8 mouse cellular contexts compared by ENCODE assay signal in the genomic region with DNA sequence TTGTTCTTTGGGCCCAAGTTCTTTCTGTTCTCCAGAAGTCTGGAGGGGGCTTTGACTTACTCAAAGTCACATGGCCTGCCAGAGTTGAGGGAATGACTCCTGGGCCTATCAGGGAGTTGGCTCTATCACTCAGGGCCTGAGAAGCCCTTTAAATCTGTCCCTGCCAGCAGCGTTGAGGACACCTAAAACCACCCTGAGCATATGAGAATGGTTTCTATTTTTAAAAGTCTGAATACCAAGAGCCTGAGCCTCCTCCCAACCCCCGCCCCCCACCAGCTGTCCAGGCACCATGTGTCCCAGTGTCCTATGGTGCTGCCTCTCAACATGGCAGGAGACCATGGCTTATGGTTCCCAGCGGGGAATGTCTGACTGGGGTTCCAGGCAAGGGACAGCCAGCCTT. TPM values are rescaled to one million over a fixed set of nuclear protein-coding genes. Genes with fewer than 3 reads are reported as not detected.
DNase-seq lines count a peak whose midpoint lies in the region; ATAC-seq and TF ChIP-seq lines count a peak whose summit lies in the region.

No protein-coding gene starts in this region.

- TF ChIP-seq EP300 in heart, postnatal 0 days (IDR thresholded peaks at IDR 0.05; ENCODE audit: low read depth), result no peak; the same call in 1 of the 2 replicates

- H3K9ac ChIP-seq in kidney, embryonic 15.5 days, result peak overlapping the region; percentile 80
- peak overlapping the region; percentile 86 for H3K9ac ChIP-seq in embryonic facial prominence, embryonic 13.5 days
- peak overlapping the region; percentile 78 for H3K9ac ChIP-seq in heart, postnatal 0 days (replicated peaks; ENCODE audit: low read depth, low read length)
- H3K9ac ChIP-seq in midbrain, embryonic 13.5 days (replicated peaks), result peak overlapping the region; percentile 87

- peaks cover 29% of the 10 kb centered on the region for H3K4me1 ChIP-seq in kidney, embryonic 15.5 days
- peaks cover 23% of the 10 kb centered on the region for H3K4me1 ChIP-seq in embryonic facial prominence, embryonic 13.5 days
- H3K4me1 ChIP-seq in heart, postnatal 0 days (ENCODE audit: control insufficient read depth, insufficient read depth), result peaks cover 17% of the 10 kb centered on the region
- H3K4me1 ChIP-seq in midbrain, embryonic 13.5 days (replicated peaks), result peaks cover 31% of the 10 kb centered on the region

- no peak for TF ChIP-seq CTCF in heart, postnatal 0 days (IDR thresholded peaks at IDR 0.05; ENCODE audit: low read depth)

- peak overlapping the region; percentile 78 for H3K4me3 ChIP-seq in kidney, embryonic 15.5 days (replicated peaks)
- peak overlapping the region; percentile 81 for H3K4me3 ChIP-seq in embryonic facial prominence, embryonic 13.5 days
- H3K4me3 ChIP-seq in heart, postnatal 0 days (ENCODE audit: low read depth, low read length), result peak overlapping the region; percentile 95
- H3K4me3 ChIP-seq in midbrain, embryonic 13.5 days (replicated peaks), result peak overlapping the region; percentile 75

- H3K4me2 ChIP-seq in kidney, embryonic 15.5 days, result peak overlapping the region; percentile 82
- peak overlapping the region; percentile 93 for H3K4me2 ChIP-seq in embryonic facial prominence, embryonic 13.5 days
- peak overlapping the region; percentile 76 for H3K4me2 ChIP-seq in heart, postnatal 0 days (ENCODE audit: low read depth, low read length)
- H3K4me2 ChIP-seq in midbrain, embryonic 13.5 days (replicated peaks), result peak overlapping the region; percentile 77

- peak overlapping the region; percentile 78; the same call in 1 of the 2 replicates for H3K27ac ChIP-seq in kidney, embryonic 15.5 days
- peak overlapping the region; percentile 88 for H3K27ac ChIP-seq in embryonic facial prominence, embryonic 13.5 days
- peak overlapping the region; percentile 91 for H3K27ac ChIP-seq in heart, postnatal 0 days (ENCODE audit: low read depth)
- no peak overlapping the region; the same call in 1 of the 2 replicates for H3K27ac ChIP-seq in midbrain, embryonic 13.5 days

- DNase-seq in kidney, adult 11 months, result no peak
- DNase-seq in heart, postnatal 0 days (ENCODE audit: low spot score), result peak; percentile 92
- DNase-seq in B cell, adult 2 months, result no peak
- DNase-seq in urinary bladder, adult 18-20 months (ENCODE audit: low spot score in 2 of 2), result no peak
- DNase-seq in urinary bladder, postnatal 10 days (ENCODE audit: low spot score), result no peak

- H3K36me3 ChIP-seq in kidney, embryonic 15.5 days, result peaks cover 27% of the 10 kb centered on the region
- H3K36me3 ChIP-seq in embryonic facial prominence, embryonic 13.5 days, result peaks cover 25% of the 10 kb centered on the region
- H3K36me3 ChIP-seq in heart, postnatal 0 days (replicated peaks; ENCODE audit: control insufficient read depth, insufficient read depth, low read length), result peaks cover 22% of the 10 kb centered on the region; the same call in 1 of the 2 replicates
- peaks cover 15% of the 10 kb centered on the region for H3K36me3 ChIP-seq in midbrain, embryonic 13.5 days

- 37% methylated on average over 3 of the region's 3 CpGs for WGBS in kidney, embryonic 15.5 days
- 46% methylated on average over 3 of the region's 3 CpGs for WGBS in embryonic facial prominence, embryonic 13.5 days
- 13% methylated on average over 3 of the region's 3 CpGs for WGBS in heart, postnatal 0 days
- 52% methylated on average over 3 of the region's 3 CpGs for WGBS in midbrain, embryonic 13.5 days

- no peaks in the 10 kb centered on the region for H3K9me3 ChIP-seq in kidney, embryonic 15.5 days (replicated peaks)
- H3K9me3 ChIP-seq in embryonic facial prominence, embryonic 13.5 days, result no peaks in the 10 kb centered on the region
- no peaks in the 10 kb centered on the region for H3K9me3 ChIP-seq in heart, postnatal 0 days (replicated peaks; ENCODE audit: control insufficient read depth, low read length)
- no peaks in the 10 kb centered on the region for H3K9me3 ChIP-seq in midbrain, embryonic 13.5 days

- ATAC-seq in kidney, embryonic 15.5 days (replicated peaks; ENCODE audit: low FRiP score), result no peak
- no peak for ATAC-seq in embryonic facial prominence, embryonic 13.5 days (ENCODE audit: insufficient number of reproducible peaks, insufficient read depth, low FRiP score, low TSS enrichment, low read depth)
- ATAC-seq in heart, postnatal 0 days (ENCODE audit: insufficient read depth, low read depth), result peak; percentile 88
- no peak for ATAC-seq in midbrain, embryonic 13.5 days

- no peaks in the 10 kb centered on the region for H3K27me3 ChIP-seq in kidney, embryonic 15.5 days
- H3K27me3 ChIP-seq in embryonic facial prominence, embryonic 13.5 days, result no peaks in the 10 kb centered on the region
- no peaks in the 10 kb centered on the region for H3K27me3 ChIP-seq in heart, postnatal 0 days (ENCODE audit: control insufficient read depth, insufficient read depth, low read length)
- no peaks in the 10 kb centered on the region for H3K27me3 ChIP-seq in midbrain, embryonic 13.5 days

RNA-seq across cellular contexts. Expression of a gene that starts 1.5 kb away (rescaled TPM):
- 35.2 and 37.4 TPM in 2 replicates for polyA plus RNA-seq in kidney, embryonic 15.5 days (2015; fragmentation: Nextera tagmentation; extraction: Ambion mirVana)
- 42.2 and 45.8 TPM in 2 replicates for polyA plus RNA-seq in embryonic facial prominence, embryonic 13.5 days (2015; fragmentation: Nextera tagmentation; extraction: Ambion mirVana)
- 50.9 and 56.5 TPM in 2 replicates for total RNA-seq in heart, postnatal 0 days (2014; rRNA removed; ENCODE audit: low replicate concordance)
- 29.2 and 30.0 TPM in 2 replicates for polyA plus RNA-seq in heart, postnatal 0 days (2015; fragmentation: Nextera tagmentation; extraction: Ambion mirVana)
- polyA plus RNA-seq in midbrain, embryonic 13.5 days (2015; fragmentation: Nextera tagmentation; extraction: Ambion mirVana), result 16.4 and 18.5 TPM in 2 replicates

RNA-seq across cellular contexts. Expression of a gene that starts 13.6 kb away (rescaled TPM):
- 1.8 and 2.2 TPM in 2 replicates for polyA plus RNA-seq in kidney, embryonic 15.5 days (2015; fragmentation: Nextera tagmentation; extraction: Ambion mirVana)
- polyA plus RNA-seq in embryonic facial prominence, embryonic 13.5 days (2015; fragmentation: Nextera tagmentation; extraction: Ambion mirVana), result 3.7 and 4.2 TPM in 2 replicates
- total RNA-seq in heart, postnatal 0 days (2014; rRNA removed; ENCODE audit: low replicate concordance), result 0.23 and 2.3 TPM in 2 replicates
- polyA plus RNA-seq in heart, postnatal 0 days (2015; fragmentation: Nextera tagmentation; extraction: Ambion mirVana), result 0.26 and 0.40 TPM in 2 replicates
- 0.79 and 1.1 TPM in 2 replicates for polyA plus RNA-seq in midbrain, embryonic 13.5 days (2015; fragmentation: Nextera tagmentation; extraction: Ambion mirVana)

RNA-seq across cellular contexts. Expression of a gene that starts 32.7 kb away (rescaled TPM):
- polyA plus RNA-seq in kidney, embryonic 15.5 days (2015; fragmentation: Nextera tagmentation; extraction: Ambion mirVana), result 2,232 and 2,490 TPM in 2 replicates
- polyA plus RNA-seq in embryonic facial prominence, embryonic 13.5 days (2015; fragmentation: Nextera tagmentation; extraction: Ambion mirVana), result 2,295 and 2,526 TPM in 2 replicates
- 1,019 and 1,034 TPM in 2 replicates for total RNA-seq in heart, postnatal 0 days (2014; rRNA removed; ENCODE audit: low replicate concordance)
- polyA plus RNA-seq in heart, postnatal 0 days (2015; fragmentation: Nextera tagmentation; extraction: Ambion mirVana), result 1,074 and 1,115 TPM in 2 replicates
- 1,380 and 1,385 TPM in 2 replicates for polyA plus RNA-seq in midbrain, embryonic 13.5 days (2015; fragmentation: Nextera tagmentation; extraction: Ambion mirVana)
